Mouse (Mus musculus): ENCODE measurements around the gene Gm37240. TPM values are rescaled to one million over a fixed set of nuclear protein-coding genes. Genes with fewer than 3 reads are reported as not detected.

Gm37240 gene
- polyA plus RNA-seq, 1 experiment, result 1.0 TPM

DNA sequence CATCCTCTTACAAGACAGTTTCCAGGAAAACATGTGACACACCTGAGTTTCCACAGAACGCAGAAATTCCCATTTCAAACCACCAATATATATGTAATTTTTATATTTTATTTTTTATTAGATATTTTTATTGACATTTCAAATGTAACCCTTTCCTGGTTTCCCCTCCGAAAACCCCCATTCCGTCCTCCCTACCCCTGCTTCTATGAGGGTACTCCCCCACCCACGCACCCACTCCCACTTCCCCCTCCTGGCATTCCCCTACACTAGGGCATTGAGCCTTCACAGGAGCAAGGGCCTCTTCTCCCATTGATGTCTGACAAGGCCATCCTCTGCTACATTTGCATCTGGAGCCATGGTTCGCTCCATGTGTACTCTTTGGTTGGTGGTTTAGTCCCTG, 7.7 kb upstream of the Gm37240 start:
- TF ChIP-seq POLR2A (IDR thresholded peaks at IDR 0.05; ENCODE audit: borderline replicate concordance, control insufficient read depth, low read depth, low read length) (no peak), CTCF (IDR thresholded peaks at IDR 0.05; ENCODE audit: control insufficient read depth, insufficient read depth, low read length) (no peak)
- H3K27ac ChIP-seq (ENCODE audit: control insufficient read depth, insufficient read depth, low read depth, low read length, poor library complexity), result no peak overlapping the region
- H3K4me3 ChIP-seq (replicated peaks; ENCODE audit: control insufficient read depth, low read depth, low read length), result no peak overlapping the region
- H3K4me1 ChIP-seq (ENCODE audit: control insufficient read depth, insufficient read depth, low read length), result no peaks in the 10 kb centered on the region
- WGBS, result 79% methylated on average over 5 of the region's 5 CpGs

DNA sequence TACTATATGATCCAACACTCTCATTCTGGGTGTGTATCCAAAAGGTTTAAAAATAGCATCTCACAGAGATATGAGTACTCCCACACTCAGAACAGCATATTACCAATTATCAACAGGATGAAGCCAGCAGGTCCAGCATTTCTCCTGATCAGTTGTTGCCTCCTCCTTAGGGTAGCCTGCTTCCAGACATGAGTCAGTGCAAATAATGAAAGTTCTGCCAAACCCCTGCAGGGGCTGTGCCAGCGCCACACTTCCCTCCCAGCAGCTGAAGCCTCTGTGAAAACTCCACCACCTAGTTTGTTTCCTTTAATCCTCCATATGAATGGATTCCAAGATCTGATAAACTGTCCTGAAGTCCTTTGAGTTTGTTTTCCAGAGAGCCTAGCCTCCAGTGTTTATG, 4.3 kb upstream of the Gm37240 start:
- peaks cover 2% of the 10 kb centered on the region; the same call in 1 of the 2 replicates for H3K4me1 ChIP-seq (ENCODE audit: control insufficient read depth, insufficient read depth, low read length)
- H3K27ac ChIP-seq (ENCODE audit: control insufficient read depth, insufficient read depth, low read depth, low read length, poor library complexity), result no peak overlapping the region
- no peak overlapping the region for H3K4me3 ChIP-seq (replicated peaks; ENCODE audit: control insufficient read depth, low read depth, low read length)
- WGBS, result 49% methylated on average over 1 of the region's 1 CpGs
- TF ChIP-seq POLR2A (IDR thresholded peaks at IDR 0.05; ENCODE audit: borderline replicate concordance, control insufficient read depth, low read depth, low read length), result no peak
- TF ChIP-seq CTCF (IDR thresholded peaks at IDR 0.05; ENCODE audit: control insufficient read depth, insufficient read depth, low read length), result no peak

DNA sequence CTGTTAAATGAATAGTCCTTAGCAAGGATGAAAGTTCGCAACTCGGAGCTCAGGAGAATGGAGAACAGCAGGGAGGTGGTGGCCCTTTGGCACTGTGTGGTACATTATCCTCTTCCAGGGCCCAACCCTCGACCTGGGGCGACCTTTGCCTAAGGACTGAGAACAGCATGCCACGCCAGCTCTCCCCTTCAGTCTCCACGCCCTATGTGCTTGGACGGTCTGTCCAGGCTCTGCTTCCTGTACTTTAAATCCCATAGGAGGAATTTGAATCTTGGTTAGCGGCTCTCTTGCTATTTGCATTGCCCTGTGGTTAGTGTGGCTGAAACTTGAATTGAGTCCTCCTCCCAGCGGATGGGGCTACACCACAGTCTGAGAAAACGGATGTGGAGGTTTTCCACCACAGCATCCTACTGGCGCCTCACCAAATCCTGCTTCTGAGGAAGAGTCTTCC, 928 bp upstream of the Gm37240 start:
- H3K4me1 ChIP-seq (ENCODE audit: control insufficient read depth, insufficient read depth, low read length), result peaks cover 2% of the 10 kb centered on the region; the same call in 1 of the 2 replicates
- TF ChIP-seq POLR2A (IDR thresholded peaks at IDR 0.05; ENCODE audit: borderline replicate concordance, control insufficient read depth, low read depth, low read length) (no peak), CTCF (IDR thresholded peaks at IDR 0.05; ENCODE audit: control insufficient read depth, insufficient read depth, low read length) (no peak)
- no peak overlapping the region for H3K4me3 ChIP-seq (replicated peaks; ENCODE audit: control insufficient read depth, low read depth, low read length)
- WGBS, result 1% methylated on average over 11 of the region's 11 CpGs
- no peak overlapping the region for H3K27ac ChIP-seq (ENCODE audit: control insufficient read depth, insufficient read depth, low read depth, low read length, poor library complexity)

DNA sequence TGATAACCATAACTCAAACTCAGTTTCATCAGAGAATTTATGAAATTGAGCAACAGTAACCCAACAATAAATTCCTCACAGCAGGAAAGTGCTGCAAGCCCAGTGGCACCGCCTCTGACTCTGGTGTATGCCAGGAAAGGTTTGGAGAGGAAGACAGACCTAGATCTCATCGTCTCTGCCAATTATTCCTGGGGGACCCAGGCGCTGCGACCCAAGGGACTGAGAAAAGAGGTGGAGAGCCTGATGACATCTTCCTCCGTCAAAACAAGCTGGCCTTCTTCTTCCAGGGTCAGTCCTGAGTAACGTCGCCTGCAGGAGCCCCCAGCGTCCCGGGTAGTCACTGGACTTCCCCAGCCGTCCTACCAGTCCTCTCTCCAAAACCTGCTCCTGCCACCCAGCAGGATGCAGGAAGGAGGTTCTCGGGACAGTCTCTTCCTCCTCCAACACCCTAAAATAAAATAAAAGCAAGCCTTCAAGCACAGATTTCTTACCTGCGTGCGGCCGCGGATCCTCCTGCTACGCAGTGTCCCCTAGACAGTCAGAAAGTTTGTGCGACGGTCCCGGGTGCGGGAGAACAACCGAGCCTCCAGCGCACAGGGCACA, 581 bp downstream of the Gm37240 start:
- TF ChIP-seq CTCF (IDR thresholded peaks at IDR 0.05; ENCODE audit: control insufficient read depth, insufficient read depth, low read length) (no peak), POLR2A (IDR thresholded peaks at IDR 0.05; ENCODE audit: borderline replicate concordance, control insufficient read depth, low read depth, low read length) (no peak)
- Histone ChIP-seq H3K27ac (ENCODE audit: control insufficient read depth, insufficient read depth, low read depth, low read length, poor library complexity) (no peak overlapping the region), H3K4me3 (replicated peaks; ENCODE audit: control insufficient read depth, low read depth, low read length) (peak overlapping the region; percentile 2), H3K4me1 (ENCODE audit: control insufficient read depth, insufficient read depth, low read length) (peaks cover 2% of the 10 kb centered on the region; the same call in 1 of the 2 replicates)
- WGBS, result 5% methylated on average over 22 of the region's 22 CpGs

DNA sequence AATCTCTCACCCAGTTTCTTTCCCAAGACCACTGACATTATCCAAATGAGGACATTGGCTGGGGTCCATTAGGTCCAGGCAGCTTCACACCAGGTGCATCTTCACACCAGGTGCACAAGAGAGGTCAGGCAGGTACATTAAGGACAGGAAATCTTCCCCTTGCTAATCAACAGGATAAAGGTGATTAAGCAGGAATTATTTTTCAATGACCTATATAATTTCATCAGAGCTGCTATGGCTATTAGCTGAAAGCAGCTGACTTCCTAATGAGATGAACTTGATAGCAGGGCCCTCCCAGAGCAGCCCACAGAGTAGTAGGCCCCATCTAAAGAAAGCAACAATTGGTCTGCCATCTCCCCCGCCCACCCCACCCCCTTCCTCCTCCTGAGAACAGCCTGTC, 1.4 kb downstream of the Gm37240 start:
- Histone ChIP-seq H3K27ac (ENCODE audit: control insufficient read depth, insufficient read depth, low read depth, low read length, poor library complexity) (no peak overlapping the region), H3K4me3 (replicated peaks; ENCODE audit: control insufficient read depth, low read depth, low read length) (no peak overlapping the region), H3K4me1 (ENCODE audit: control insufficient read depth, insufficient read depth, low read length) (peaks cover 2% of the 10 kb centered on the region; the same call in 1 of the 2 replicates)
- 50% methylated on average over 1 of the region's 1 CpGs for WGBS
- TF ChIP-seq POLR2A (IDR thresholded peaks at IDR 0.05; ENCODE audit: borderline replicate concordance, control insufficient read depth, low read depth, low read length), result no peak
- no peak for TF ChIP-seq CTCF (IDR thresholded peaks at IDR 0.05; ENCODE audit: control insufficient read depth, insufficient read depth, low read length)

DNA sequence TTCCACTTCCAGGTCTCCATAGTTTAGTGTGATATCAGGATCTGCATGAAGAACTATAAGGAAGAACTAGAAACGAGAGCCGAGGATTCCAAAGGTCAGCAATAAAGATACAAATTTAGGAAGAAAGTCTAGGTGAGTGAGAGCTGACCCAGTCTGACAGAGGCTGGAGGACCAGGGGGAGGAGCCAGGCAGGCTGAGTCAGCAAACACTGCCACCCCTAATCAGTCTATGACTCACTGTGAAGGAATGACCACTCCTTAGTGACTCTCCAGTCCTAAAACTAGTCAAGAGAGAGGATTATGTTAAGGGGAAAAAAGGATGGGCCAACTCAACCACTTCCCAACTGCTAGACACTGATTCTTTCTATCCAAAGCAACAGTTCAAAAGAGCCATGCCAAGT, 6.6 kb downstream of the Gm37240 start:
- Histone ChIP-seq H3K4me3 (replicated peaks; ENCODE audit: control insufficient read depth, low read depth, low read length) (no peak overlapping the region), H3K27ac (ENCODE audit: control insufficient read depth, insufficient read depth, low read depth, low read length, poor library complexity) (no peak overlapping the region), H3K4me1 (ENCODE audit: control insufficient read depth, insufficient read depth, low read length) (no peaks in the 10 kb centered on the region)
- TF ChIP-seq POLR2A (IDR thresholded peaks at IDR 0.05; ENCODE audit: borderline replicate concordance, control insufficient read depth, low read depth, low read length) (no peak), CTCF (IDR thresholded peaks at IDR 0.05; ENCODE audit: control insufficient read depth, insufficient read depth, low read length) (no peak)
- WGBS, result 87% methylated on average over 2 of the region's 2 CpGs

DNA sequence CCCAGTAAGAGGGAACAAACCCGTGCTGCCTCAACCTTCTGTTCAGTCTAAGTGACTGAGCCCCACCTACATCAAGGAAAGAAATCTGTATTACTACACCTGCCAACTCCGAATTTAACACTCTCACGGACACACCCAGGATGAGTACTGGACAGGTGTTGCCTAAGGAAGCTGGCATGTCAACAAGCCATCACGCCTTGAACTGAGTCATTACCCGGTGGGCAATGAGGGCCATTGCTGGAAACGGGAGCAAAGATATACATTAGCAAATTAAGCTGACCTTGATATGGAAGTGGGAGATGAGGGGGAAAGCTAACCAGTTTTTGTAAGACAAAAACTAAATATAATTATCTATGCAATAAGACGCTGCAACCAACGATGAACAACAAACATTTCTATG, 7.2 kb downstream of the Gm37240 start:
- H3K4me3 ChIP-seq (replicated peaks; ENCODE audit: control insufficient read depth, low read depth, low read length), result no peak overlapping the region
- 76% methylated on average over 8 of the region's 8 CpGs for WGBS
- no peak overlapping the region for H3K27ac ChIP-seq (ENCODE audit: control insufficient read depth, insufficient read depth, low read depth, low read length, poor library complexity)
- TF ChIP-seq POLR2A (IDR thresholded peaks at IDR 0.05; ENCODE audit: borderline replicate concordance, control insufficient read depth, low read depth, low read length), result no peak
- no peak for TF ChIP-seq CTCF (IDR thresholded peaks at IDR 0.05; ENCODE audit: control insufficient read depth, insufficient read depth, low read length)
- H3K4me1 ChIP-seq (ENCODE audit: control insufficient read depth, insufficient read depth, low read length), result no peaks in the 10 kb centered on the region

DNA sequence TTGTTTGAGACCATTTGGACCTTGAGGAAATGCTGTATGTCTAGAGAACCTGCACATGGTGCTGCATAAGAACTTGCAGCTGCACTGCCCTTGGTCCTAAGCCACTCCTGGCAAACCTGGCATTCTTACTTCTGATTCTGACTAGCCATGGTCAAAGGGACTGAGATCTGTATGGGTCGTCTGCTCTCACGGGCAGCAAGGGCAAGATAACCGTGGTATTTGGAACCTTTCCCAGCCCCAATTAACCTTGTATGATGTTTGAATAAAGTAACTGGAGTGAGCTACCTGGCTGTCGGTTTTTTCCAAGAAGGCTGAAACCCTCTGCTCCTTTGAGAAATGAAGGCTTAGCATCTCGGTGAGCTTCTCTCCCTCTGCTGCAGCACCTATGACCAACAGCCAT, 8.4 kb downstream of the Gm37240 start:
- Histone ChIP-seq H3K4me1 (ENCODE audit: control insufficient read depth, insufficient read depth, low read length) (no peaks in the 10 kb centered on the region), H3K4me3 (replicated peaks; ENCODE audit: control insufficient read depth, low read depth, low read length) (no peak overlapping the region), H3K27ac (ENCODE audit: control insufficient read depth, insufficient read depth, low read depth, low read length, poor library complexity) (no peak overlapping the region)
- 62% methylated on average over 5 of the region's 5 CpGs for WGBS
- TF ChIP-seq POLR2A (IDR thresholded peaks at IDR 0.05; ENCODE audit: borderline replicate concordance, control insufficient read depth, low read depth, low read length) (no peak), CTCF (IDR thresholded peaks at IDR 0.05; ENCODE audit: control insufficient read depth, insufficient read depth, low read length) (no peak)

DNA sequence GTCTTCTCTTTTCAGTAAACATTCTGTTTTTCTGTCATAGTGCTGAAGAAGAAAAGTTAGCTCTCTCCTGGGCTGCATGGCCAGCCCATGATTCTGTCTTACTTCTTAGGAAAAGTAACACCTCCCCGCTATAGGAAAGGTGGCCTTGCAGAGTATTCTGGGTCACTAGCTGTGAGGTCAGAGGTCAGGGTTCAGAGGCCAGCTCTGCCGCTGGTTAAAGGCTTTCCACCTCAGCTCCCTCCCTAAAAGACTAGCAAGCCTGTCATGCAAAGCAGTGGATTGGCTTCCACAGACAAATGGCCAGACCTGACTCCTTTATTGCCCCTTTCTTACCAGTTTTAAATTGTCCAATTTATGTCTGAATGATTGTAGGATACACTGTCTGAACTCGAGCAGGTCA, 23.3 kb downstream of the Gm37240 start:
- H3K27ac ChIP-seq (ENCODE audit: control insufficient read depth, insufficient read depth, low read depth, low read length, poor library complexity), result no peak overlapping the region
- 71% methylated on average over 3 of the region's 3 CpGs for WGBS
- TF ChIP-seq CTCF (IDR thresholded peaks at IDR 0.05; ENCODE audit: control insufficient read depth, insufficient read depth, low read length) (no peak), POLR2A (IDR thresholded peaks at IDR 0.05; ENCODE audit: borderline replicate concordance, control insufficient read depth, low read depth, low read length) (no peak)
- H3K4me3 ChIP-seq (replicated peaks; ENCODE audit: control insufficient read depth, low read depth, low read length), result no peak overlapping the region
- peaks cover 1% of the 10 kb centered on the region; the same call in 1 of the 2 replicates for H3K4me1 ChIP-seq (ENCODE audit: control insufficient read depth, insufficient read depth, low read length)
